Mouse (Mus musculus) CH12F3 (cell line): ENCODE data around the gene Hyal1.

Experiments
- in situ Hi-C: fragments of 300-500 bp; cut with MboI; formaldehyde crosslinking; loops from 2 replicates; pipeline ENCODE4 v1.14.3; 2020; ENCODE audit warnings: low sequenced_read_pairs

Hyal1 gene

DNA sequence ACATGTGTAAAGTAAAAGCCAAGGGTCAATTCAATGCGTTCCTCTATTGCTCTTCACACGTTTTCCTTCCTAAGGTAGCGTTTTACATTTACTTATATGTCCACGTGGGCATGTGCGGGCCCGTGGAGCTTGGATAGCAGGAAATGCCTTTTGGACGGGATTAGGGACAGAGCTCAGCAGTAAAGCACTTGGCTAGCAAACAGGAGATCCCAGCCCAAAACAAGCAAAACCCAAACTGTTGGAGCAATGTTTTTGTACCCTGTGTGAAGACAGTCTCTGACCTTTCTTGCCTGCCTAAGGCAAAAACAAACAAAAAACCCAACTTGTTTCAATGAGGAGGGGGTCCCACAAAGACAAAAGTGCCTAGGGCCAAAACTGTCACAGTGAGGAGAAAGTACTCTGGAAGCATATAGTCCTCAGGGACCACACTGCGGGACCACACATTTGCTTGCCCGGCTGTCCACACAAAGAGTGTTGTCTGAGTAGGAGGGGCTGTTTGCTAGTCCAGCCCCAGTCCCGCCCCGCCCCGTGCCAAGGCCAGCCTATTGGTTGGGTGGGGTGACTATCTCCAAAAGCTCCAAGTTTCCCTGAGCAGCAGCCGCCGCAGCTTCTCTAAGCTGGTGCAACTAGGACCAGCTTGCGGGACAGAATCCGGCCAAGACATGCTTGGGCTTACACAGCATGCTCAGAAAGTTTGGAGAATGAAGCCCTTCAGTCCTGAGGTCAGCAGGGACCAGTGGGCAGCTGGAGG lies at the start of gene Hyal1:
Gene Hyal1, plus strand, starts transcription at position 571 of the 751 bp plus-strand sequence.
- in situ Hi-C loops = no loop called here

- in situ Hi-C loops = no loop called here
Observed at GRCm38 (mm10) chr9:107533791-107534407, 42.8 kb upstream of the Hyal1 start, which contains the start of gene Tmem115. Gene Tmem115, plus strand, starts transcription at chr9:107533945.

DNA sequence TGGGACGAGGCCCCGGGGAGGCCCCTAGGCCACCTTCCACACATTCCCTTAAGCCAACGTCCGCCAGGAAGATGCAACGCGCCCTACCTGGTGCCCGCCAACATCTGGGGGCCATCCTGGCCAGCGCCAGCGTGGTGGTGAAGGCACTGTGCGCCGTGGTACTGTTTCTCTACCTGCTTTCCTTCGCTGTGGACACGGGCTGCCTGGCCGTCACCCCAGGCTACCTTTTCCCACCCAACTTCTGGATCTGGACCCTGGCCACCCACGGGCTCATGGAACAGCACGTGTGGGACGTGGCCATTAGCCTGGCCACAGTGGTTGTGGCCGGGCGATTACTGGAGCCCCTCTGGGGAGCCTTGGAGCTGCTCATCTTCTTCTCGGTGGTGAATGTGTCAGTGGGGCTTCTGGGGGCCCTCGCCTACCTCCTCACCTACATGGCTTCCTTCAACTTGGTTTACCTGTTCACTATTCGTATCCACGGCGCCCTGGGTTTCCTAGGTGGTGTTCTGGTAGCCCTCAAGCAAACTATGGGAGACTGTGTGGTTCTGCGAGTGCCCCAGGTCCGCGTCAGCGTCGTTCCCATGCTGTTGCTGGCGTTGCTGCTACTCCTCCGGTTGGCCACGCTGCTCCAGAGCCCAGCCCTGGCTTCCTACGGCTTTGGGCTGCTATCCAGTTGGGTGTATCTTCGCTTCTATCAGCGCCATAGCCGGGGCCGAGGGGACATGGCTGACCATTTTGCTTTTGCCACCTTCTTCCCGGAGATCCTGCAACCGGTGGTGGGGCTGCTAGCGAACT lies 42.1 kb upstream of the Hyal1 start:
- in situ Hi-C loops = no loop called here

GRCm38 (mm10) chr9:107538231-107538630 lies 38.5 kb upstream of the Hyal1 start:
- in situ Hi-C loops = no loop called here

- in situ Hi-C loops = no loop called here
Observed at GRCm38 (mm10) chr9:107538711-107539110, 38.0 kb upstream of the Hyal1 start.

DNA sequence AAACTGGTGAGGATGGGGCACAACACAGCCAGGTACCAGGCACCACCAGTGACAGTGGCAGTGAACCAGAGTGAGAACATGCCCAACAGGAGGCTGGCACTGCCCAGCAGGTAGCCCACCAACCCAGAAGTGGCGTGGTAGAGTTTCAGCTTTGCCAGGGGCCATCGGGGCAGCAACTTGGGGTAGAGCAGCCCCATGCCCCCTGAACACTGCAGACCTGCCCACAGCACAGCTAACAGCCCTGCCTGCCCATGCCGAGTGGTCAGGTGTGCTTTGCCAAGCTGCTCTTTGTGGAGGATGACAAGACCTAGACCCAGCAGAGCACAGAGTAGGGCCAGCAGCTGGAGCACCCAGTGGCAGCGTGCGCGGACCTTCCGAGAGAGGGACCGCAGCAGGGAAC lies 36.8 kb upstream of the Hyal1 start:
- in situ Hi-C loops = no loop called here

DNA sequence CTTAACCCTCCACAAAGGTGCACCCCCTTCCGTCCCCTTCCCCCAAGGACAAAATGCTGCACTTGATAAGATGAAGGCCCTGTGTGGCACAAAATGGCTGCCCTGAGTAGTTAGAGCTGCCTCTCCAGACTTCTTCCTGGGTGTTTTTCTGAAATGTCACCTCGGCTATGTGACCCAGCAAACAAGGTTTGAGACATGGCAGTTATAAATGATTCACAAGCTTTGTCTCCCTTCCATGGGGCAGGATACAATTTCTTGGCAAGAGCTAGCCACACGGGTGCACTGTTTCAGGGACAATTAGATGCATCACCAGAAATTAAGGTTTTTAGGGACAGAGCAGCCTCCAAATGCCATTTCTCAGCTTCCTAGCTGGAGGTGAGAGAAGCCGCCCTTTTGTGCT lies 36.3 kb upstream of the Hyal1 start:
- in situ Hi-C loops = no loop called here

DNA sequence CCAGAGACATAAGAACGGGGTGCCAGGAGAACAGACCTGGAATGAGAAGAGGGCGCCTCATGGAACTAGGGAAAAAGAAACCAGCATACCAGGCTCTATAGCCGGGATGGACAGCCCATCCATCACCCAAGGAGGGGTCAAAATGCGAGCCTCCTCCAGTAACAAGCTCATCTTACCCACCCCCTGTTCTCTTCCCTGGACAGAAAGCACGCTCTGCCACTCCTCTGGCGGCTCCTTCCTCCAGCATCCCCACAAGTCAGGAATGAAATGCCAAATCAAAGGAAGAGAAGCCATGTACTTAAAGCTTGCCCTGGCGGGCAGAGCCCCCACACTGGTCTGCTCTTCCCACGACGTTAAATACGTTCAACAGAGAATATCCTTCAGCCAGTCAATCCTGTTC lies 35.7 kb upstream of the Hyal1 start:
- in situ Hi-C loops = no loop called here

GRCm38 (mm10) chr9:107541474-107542351 lies 35.0 kb upstream of the Hyal1 start, which contains the start of the genes Cyb561d2 and Nprl2:
Gene Cyb561d2, minus strand, starts transcription at chr9:107542193.
Gene Nprl2, plus strand, starts transcription at chr9:107542226.
- in situ Hi-C loops = no loop called here

DNA sequence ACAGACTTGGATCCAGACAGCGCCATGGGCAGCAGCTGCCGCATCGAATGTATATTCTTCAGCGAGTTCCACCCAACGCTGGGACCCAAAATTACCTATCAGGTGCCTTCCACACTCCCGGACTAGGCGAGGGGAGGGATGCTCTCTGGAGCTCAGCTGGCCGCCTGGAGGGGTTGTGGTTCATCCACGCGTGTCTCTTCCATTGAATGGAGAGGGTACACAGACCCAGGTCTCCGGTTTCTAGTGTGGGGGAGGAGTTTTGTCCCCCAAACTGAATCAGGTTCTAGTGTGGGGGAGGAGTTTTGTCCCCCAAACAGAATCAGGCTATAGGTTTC lies 34.4 kb upstream of the Hyal1 start:
- in situ Hi-C loops = no loop called here

GRCm38 (mm10) chr9:107542721-107543120 lies 34.0 kb upstream of the Hyal1 start:
- in situ Hi-C loops = no loop called here

- in situ Hi-C loops = no loop called here
Observed at GRCm38 (mm10) chr9:107543299-107543698, 33.4 kb upstream of the Hyal1 start.

DNA sequence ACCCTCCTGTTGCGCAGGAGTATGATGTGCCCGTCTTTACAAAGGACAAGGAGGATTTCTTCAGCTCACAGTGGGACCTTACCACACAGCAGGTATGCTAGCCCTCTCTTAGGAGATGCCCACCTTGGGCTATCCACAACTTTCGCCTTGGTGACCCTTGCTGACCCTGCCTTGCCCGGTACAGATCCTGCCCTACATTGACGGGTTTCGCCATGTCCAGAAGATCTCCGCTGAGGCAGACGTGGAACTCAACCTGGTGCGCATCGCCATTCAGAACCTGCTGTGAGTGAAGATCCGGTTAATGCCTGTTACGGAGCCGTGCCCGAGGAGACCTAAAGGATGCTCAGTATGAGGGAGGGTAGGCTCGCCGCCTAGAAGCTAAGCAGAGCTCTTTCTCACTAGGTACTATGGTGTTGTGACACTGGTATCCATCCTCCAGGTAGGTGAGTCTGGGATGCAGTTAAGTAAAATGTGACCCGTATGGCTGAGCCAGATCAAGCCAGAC lies 32.5 kb upstream of the Hyal1 start:
- in situ Hi-C loops = no loop called here

- in situ Hi-C loops = no loop called here
Observed at GRCm38 (mm10) chr9:107544729-107545128, 32.0 kb upstream of the Hyal1 start.

- in situ Hi-C loops = no loop called here
Observed at GRCm38 (mm10) chr9:107545199-107545598, 31.5 kb upstream of the Hyal1 start.

GRCm38 (mm10) chr9:107545602-107546001 lies 31.1 kb upstream of the Hyal1 start:
- in situ Hi-C loops = no loop called here

- in situ Hi-C loops = no loop called here
Observed at GRCm38 (mm10) chr9:107547026-107547425, 29.7 kb upstream of the Hyal1 start, which contains the start of gene Zmynd10. Gene Zmynd10, plus strand, starts transcription at chr9:107547298.

DNA sequence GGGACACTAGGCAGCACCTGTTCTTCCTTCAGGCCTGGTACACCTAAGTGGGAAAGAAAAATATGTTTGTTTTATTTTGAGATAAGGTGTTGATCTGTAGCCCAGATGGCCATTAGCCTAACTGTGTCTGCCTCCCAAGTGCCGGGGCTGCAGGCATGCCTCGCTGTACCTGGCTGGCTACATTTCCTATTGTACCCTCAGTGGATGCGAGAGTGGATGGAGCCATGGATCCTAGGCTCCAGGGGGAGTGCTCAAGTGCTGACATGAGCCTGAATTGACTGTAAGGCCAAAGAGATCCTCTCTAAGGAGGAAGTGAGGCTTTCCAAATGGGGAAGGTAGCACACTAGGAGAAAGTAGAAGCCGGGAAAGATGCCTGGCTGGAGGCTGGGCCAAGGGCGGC lies 28.8 kb upstream of the Hyal1 start:
- in situ Hi-C loops = no loop called here

DNA sequence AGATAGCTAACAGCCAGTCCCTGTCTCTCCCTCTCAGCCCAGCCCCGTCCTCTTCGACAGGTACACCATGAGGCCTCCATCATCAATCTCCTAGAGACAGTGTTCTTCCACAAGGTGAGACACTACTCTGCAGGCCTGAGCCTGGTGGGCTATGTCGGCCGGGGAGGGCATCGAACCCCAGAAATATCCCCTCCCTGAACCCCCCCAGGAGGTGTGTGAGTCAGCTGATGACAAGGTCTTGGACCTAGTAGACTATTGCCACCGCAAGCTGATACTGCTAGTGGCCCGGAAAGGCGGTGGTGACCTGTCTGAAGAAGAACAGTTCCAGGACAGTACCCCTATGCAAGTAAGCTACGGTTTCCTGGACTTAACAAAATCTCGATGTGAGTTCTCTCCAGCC lies 27.9 kb upstream of the Hyal1 start:
- in situ Hi-C loops = no loop called here

- in situ Hi-C loops = no loop called here
Observed at GRCm38 (mm10) chr9:107549297-107550074, 27.2 kb upstream of the Hyal1 start.
